Mouse (Mus musculus) thymus, postnatal 0 days (tissue): ENCODE data around the gene Vat1. TPM values are rescaled to one million over a fixed set of nuclear protein-coding genes. Genes with fewer than 3 reads are reported as not detected.
"Not testable (repeated sequence)": the region's sequence is repeated elsewhere in the genome, so short reads cannot be mapped to it uniquely, and the experiment has no call there.

Source experiments
- DNase-seq: peaks from one replicate; pipeline ENCODE4 v3.0.0-alpha.2; 2015; ENCODE audit warnings: low spot score
- polyA plus RNA-seq: library from polyadenylated mRNA; unstranded; fragments of >200 nt; fragmentation: Nextera tagmentation; extraction: Ambion mirVana; gene quantifications from 2 replicates; pipeline ENCODE4 v1.2.1, GENCODE M21; 2015

The Vat1 gene
- 24.7 and 25.3 TPM in 2 replicates for polyA plus RNA-seq

GRCm38 (mm10) chr11:101465869-101466551, at the start of gene Vat1:
Gene Vat1 (minus strand): TSS chr11:101466230.
- DNase-seq, result peak; percentile 69

- no peak for DNase-seq
Measured at GRCm38 (mm10) chr11:101507090-101507489, 41.1 kb upstream of the Vat1 start.

- DNase-seq, result no peak
Measured at GRCm38 (mm10) chr11:101506269-101506780, 40.3 kb upstream of the Vat1 start.

DNA sequence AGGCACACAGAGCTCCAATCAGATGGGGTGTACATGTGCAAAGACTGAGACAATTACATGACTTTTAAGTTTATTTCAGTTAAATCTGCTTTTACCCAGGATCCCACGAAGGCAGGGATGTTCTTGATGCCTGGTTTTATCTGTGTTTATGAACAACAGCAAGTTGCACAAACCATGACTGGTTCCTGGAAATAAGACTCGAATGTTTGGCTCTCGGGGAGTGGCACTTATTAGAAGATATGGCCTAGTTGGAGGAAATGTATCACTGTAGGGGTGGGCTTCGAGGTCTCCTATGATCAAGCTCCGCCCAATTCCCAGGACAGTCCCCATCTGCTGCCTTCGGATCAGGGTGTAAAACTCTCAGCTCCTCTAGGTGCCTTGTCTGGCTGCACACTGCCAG, 20.1 kb upstream of the Vat1 start:
- DNase-seq, result no peak

DNA sequence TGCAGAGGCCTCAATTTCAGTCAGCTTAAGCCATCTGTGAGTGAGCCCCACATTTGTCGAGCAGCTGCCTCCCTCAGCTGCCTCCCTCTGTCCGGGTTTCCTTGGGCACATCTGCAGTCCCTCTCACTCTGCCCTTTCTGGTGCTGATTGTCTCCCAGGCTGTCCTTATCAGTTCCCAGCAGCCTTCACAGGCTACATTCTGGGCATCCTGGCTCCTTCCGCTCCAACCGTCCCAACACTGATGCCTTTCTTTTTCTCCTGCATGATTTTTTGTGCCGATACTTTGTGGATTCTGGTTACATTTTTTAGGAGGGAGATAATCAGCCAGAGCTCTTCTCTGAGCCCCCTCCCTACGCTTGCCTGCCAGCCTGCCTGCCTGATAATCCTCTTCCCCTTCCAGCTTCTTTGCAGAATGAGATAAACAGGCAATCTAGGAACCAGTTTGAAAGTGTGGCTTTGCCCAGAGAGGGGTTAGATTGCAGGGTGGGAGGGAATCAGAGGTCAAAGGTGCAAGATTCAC, 19.5 kb upstream of the Vat1 start:
- no peak for DNase-seq

DNA sequence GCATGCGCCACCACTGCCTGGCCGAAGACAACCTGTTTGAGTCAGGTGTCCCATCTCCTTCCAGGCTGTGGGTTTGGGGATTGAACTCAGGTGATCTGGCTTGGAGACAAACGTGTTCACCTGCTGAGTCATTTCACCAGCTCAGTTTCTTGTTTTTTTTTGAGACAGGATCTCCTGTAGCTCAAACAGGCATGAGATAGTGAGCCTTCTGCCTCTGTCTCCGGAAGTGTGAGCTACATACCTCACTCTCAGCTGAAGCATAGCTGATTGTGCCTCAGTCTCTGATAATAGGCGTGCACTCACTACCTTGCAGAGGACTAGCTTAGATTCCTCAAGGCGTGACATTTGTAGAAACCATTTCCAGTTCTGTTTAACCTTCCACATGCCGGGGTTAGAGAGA, 18.8 kb upstream of the Vat1 start:
- no peak for DNase-seq

DNA sequence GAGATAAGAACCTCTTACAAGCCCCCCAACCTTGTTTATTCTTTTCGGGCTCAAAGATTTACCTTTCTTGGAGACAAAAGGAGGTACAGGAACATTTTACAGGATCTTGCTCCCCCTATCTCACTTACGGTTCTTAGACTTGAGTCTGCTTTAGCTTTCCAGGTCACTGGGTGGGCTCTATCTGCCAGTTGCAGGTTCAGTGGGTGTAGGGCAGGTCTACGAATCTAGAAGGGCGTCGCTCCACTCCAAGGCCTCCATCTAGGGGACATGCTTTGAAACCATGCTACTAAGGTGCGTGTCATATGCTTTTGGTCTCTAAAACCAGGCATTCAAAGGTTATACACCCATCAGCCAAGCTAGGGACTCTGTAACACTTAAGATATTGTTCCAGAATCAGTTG, 18.2 kb upstream of the Vat1 start:
- DNase-seq, result no peak

DNA sequence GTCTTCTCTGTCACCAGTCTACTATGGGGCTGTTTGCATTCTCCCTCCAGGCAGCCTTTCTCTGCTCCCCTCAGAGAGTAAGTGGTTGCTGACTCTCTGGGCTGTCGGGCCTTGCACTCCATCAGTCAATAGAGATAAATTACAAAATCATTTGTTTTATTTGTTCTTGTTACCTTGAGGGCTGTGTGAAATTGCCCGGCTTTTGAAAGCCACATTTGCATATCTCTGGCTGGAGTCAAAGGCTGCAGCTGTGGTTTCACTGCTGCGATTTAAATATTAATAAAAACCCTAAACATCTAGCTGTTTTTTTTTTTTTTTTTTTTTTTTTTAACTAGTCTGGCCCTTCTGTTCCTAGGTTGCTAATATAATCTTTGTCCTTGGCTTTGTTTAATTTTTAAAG, 17.8 kb upstream of the Vat1 start:
- DNase-seq, result no peak

DNA sequence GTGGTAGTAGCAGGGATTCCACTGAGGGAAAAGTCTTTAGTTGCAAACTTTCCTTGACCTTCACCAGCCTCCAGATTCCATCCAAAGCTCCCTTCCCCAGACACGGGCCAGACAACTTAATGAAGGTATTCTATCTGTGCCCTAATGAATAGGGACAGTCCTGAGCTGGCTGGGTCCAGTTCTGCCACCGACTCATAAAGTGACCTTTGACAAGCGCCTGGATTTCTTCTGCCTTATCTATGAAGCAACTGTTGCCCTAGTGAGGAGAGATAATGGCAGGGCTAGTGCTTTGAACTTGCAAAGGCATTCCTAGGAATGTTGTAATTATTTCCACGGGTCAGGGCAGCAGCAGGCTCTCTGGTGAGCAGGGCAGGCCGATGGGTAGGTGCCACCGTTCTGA, 14.9 kb upstream of the Vat1 start:
- no peak for DNase-seq

- no peak for DNase-seq
Measured at GRCm38 (mm10) chr11:101479171-101479635, 13.2 kb upstream of the Vat1 start.

DNA sequence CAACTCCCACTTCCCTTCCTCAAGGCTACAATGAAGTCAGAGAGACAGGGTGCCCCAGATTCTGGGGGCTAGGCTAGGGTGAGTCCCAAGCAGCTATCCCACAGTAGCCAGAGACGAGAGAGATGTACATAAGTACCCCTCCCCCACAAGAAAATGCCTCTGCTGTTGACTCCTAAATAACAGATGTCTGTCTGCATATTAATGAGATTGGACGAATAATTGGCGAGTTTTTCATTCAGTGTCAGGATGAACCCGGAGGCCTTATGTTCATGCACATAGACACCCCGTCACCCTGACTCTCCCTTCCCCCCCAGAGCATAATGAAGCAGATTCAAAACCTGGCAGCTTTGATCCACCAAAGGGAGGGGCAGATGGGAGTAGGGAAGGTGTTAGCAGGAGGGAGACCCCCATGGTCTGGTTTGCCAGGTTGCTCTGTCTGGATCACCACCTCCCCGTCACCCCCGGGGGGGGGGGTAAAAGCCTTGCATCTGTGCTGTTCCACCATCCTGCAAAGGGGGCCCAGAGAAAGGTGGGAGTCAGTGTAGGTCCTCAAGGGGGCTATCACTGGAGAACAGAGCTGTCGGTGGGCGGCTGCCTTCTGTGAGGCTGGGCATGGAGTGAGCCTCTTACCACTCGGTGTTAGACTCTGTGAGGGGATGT, 11.7 kb upstream of the Vat1 start:
- no peak for DNase-seq

GRCm38 (mm10) chr11:101477194-101477551, 11.1 kb upstream of the Vat1 start:
- no peak for DNase-seq

GRCm38 (mm10) chr11:101476361-101476760, 10.3 kb upstream of the Vat1 start:
- DNase-seq, result not testable (repeated sequence)

GRCm38 (mm10) chr11:101474298-101474697, 8.3 kb upstream of the Vat1 start:
- no peak for DNase-seq

- DNase-seq, result not testable (repeated sequence)
Measured at GRCm38 (mm10) chr11:101473686-101474085, 7.7 kb upstream of the Vat1 start.

- DNase-seq, result no peak
Measured at GRCm38 (mm10) chr11:101472336-101472735, 6.3 kb upstream of the Vat1 start.

DNA sequence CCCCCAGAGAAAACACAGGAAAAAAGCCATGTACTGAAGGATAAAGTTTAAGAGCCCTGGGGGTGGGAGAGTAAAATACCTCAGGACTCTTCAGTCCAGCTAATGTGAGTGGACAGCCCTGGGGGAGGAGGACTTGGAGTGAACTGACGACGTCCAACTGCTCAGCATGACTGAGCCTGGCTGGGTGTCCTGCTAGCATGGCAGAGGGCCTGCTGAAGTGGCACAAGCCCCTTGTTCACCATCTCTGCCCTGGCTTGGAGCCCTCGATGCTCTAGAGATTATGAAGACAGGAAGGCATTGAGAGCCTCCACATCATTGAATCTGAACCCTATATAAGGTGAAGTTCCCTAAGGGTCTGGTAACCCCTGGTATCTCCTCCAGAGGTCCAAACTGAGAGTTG, 5.9 kb upstream of the Vat1 start:
- no peak for DNase-seq

GRCm38 (mm10) chr11:101470206-101470605, 4.2 kb upstream of the Vat1 start:
- no peak for DNase-seq

GRCm38 (mm10) chr11:101469155-101469554, 3.1 kb upstream of the Vat1 start:
- no peak for DNase-seq

- DNase-seq, result peak; percentile 15
Measured at GRCm38 (mm10) chr11:101468731-101469130, 2.7 kb upstream of the Vat1 start.

DNA sequence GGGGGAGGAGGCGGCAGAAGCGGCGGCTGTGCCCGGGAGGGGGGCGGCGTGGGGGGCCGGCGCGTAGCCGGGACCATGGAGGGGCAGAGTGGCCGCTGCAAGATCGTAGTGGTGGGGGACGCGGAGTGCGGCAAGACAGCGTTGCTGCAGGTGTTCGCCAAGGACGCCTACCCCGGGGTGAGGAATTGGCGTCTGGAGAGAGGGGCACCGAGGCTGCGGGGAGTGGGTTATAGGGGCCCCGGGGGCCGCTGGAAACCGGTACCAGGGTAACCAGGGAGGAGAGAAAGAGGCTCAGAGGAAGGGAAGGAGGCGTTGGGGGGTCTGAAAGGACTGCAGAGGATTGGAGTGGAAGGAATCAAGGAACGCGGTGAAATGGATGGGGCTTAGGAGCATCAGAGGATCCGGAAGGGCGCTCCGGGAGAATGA, 2.2 kb upstream of the Vat1 start:
- DNase-seq, result no peak

DNA sequence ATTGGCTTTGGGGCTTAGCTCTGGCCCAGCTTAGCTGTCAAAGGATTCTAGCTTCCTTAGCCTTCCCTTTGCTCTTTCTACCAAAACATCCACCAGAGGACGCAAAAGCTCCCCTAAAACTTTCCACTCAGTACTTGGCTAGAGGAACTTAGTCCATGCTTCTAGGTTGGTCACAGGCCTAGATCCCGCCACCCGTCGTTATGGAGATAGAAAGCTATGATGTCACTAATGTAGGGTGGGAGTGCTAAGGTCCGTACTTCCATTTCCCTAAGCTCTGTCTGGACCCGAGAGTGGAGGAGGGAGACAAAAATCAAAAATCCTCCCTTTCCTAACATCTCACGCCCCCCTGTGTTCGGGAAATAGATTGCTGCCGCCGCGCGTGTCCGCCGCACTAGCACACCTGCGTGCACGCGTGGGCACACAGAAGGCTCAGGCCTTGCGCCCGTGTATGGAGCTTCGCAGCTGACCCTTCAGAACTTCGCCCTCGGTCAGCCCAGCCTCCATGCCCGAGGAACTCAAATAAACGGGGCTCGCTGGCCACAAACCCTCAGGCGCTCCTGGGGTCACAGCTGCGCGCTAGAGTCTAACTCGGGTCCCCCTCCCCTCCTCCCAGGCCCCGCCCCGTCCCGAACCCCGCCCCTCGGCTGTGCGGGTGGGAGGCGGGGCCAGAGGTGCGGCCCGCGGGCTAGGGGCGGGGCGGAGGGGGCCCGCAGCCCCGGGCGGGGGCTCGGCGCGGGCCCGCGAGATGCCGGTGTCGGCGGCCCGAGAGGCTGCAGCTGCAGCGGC, 1.6 kb upstream of the Vat1 start:
- DNase-seq, result peak; percentile 90
